Mouse (Mus musculus): ENCODE measurements at regions not wholly inside any gene's neighbourhood (a gene's known extent, or its start where the extent isn't known, plus 50 kb on each side); places are given as distances from the start of the nearest gene placed in this dataset.

DNA sequence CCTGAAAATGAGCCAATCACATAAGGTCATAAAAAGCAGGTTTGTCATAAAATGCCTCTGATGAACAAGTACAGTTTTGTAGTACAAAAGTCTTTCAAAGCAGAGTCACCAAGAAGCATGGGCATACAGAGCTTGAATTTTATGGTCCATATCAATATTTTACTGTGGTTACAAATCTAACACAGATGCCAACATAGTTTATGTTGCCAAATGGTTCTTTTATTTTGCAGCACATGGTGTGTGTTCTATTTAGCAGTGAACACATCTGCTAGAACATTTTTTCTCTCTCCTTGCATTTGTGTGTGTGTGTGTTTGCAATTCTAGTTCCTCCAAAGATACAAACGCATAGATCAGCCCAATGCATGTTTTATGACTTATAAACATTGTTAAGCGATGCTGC, 1500.8 kb upstream of the Got2 start:
- DNase-seq (ENCODE audit: low spot score) = no peak
- Histone ChIP-seq H3K4me1 (ENCODE audit: insufficient read depth, low read depth, low read length) (no peaks in the 10 kb centered on the region), H3K9ac (replicated peaks; ENCODE audit: low read depth) (no peak overlapping the region), H3K36me3 (ENCODE audit: insufficient read depth, low read length) (no peaks in the 10 kb centered on the region), H3K27ac (ENCODE audit: low read length) (no peak overlapping the region), H3K27me3 (replicated peaks; ENCODE audit: insufficient read depth, low read length) (no peaks in the 10 kb centered on the region), H3K4me3 (ENCODE audit: low read depth, low read length) (no peak overlapping the region), H3K4me2 (replicated peaks; ENCODE audit: low read depth, low read length) (no peak overlapping the region), H3K9me3 (ENCODE audit: low read length) (no peaks in the 10 kb centered on the region)
- 19% methylated on average over 2 of the region's 2 CpGs for WGBS
- no peak for TF ChIP-seq EP300 (IDR thresholded peaks at IDR 0.05)
- TF ChIP-seq CTCF (IDR thresholded peaks at IDR 0.05) = no peak
- no peak for ATAC-seq

DNA sequence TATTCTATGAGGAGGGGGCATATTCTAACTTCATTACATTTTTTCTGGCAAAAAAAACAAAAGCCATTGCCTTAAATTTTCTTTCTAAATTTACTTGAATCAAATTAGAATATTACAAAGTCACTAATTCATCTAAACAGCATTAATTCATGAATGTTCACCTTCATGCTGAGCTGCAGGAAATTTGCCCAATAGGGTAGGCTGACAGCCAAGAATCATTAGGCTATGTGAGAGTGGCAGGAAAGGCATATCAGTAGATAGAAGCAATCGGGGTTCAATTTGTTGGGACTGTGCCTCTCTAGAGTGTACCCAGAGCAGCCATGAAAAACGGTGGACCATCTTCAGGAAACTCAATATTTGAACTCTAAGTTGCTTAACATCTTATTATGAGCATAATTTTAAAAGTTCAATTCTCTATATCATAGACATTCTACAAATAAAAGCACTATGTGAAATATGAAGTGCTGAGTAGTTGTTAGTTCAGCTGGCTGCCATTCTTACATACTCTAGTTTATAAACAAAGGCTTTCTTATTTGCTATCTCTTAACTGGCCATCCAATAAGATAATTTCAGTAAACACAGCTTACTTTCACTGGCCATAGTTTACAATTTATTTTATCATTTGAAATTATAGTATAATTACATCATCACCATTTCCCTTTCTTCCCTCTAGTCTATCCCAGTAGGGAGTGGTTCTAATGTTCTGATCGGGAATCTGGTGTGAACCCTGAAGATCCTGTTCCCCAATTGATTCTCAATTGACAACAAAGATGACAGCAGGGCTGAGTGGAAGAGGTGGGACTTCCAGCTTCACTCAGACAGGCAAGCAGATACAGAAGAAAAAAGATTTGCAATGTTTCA, 1486.8 kb upstream of the Got2 start:
- Histone ChIP-seq H3K9me3 (ENCODE audit: low read length) (no peaks in the 10 kb centered on the region), H3K36me3 (ENCODE audit: insufficient read depth, low read length) (no peaks in the 10 kb centered on the region), H3K27me3 (replicated peaks; ENCODE audit: insufficient read depth, low read length) (no peaks in the 10 kb centered on the region), H3K4me3 (ENCODE audit: low read depth, low read length) (no peak overlapping the region), H3K4me1 (ENCODE audit: insufficient read depth, low read depth, low read length) (no peaks in the 10 kb centered on the region), H3K9ac (replicated peaks; ENCODE audit: low read depth) (no peak overlapping the region), H3K27ac (ENCODE audit: low read length) (no peak overlapping the region), H3K4me2 (replicated peaks; ENCODE audit: low read depth, low read length) (no peak overlapping the region)
- 47% methylated on average over 3 of the region's 3 CpGs for WGBS
- TF ChIP-seq CTCF (IDR thresholded peaks at IDR 0.05) (no peak), EP300 (IDR thresholded peaks at IDR 0.05) (no peak)
- ATAC-seq (no peak), DNase-seq (ENCODE audit: low spot score) (no peak)

GRCm38 (mm10) chr8:97346630-97347029, 1458.3 kb upstream of the Got2 start:
- H3K36me3 ChIP-seq (ENCODE audit: insufficient read depth, low read length) = no peaks in the 10 kb centered on the region
- H3K4me2 ChIP-seq (replicated peaks; ENCODE audit: low read depth, low read length) = no peak overlapping the region
- H3K27me3 ChIP-seq (replicated peaks; ENCODE audit: insufficient read depth, low read length) = no peaks in the 10 kb centered on the region
- DNase-seq (ENCODE audit: low spot score) (no peak), ATAC-seq (no peak)
- no peaks in the 10 kb centered on the region for H3K4me1 ChIP-seq (ENCODE audit: insufficient read depth, low read depth, low read length)
- H3K4me3 ChIP-seq (ENCODE audit: low read depth, low read length) = no peak overlapping the region
- 68% methylated on average over 6 of the region's 6 CpGs for WGBS
- no peak for TF ChIP-seq CTCF (IDR thresholded peaks at IDR 0.05)
- TF ChIP-seq EP300 (IDR thresholded peaks at IDR 0.05) = no peak
- H3K9ac ChIP-seq (replicated peaks; ENCODE audit: low read depth) = no peak overlapping the region
- no peaks in the 10 kb centered on the region for H3K9me3 ChIP-seq (ENCODE audit: low read length)
- H3K27ac ChIP-seq (ENCODE audit: low read length) = no peak overlapping the region

GRCm38 (mm10) chr8:97315497-97315896, 1427.2 kb upstream of the Got2 start:
- Histone ChIP-seq H3K27me3 (replicated peaks; ENCODE audit: insufficient read depth, low read length) (no peaks in the 10 kb centered on the region), H3K4me3 (ENCODE audit: low read depth, low read length) (no peak overlapping the region), H3K36me3 (ENCODE audit: insufficient read depth, low read length) (no peaks in the 10 kb centered on the region), H3K4me2 (replicated peaks; ENCODE audit: low read depth, low read length) (no peak overlapping the region), H3K4me1 (ENCODE audit: insufficient read depth, low read depth, low read length) (no peaks in the 10 kb centered on the region), H3K27ac (ENCODE audit: low read length) (no peak overlapping the region), H3K9ac (replicated peaks; ENCODE audit: low read depth) (no peak overlapping the region), H3K9me3 (ENCODE audit: low read length) (no peaks in the 10 kb centered on the region)
- WGBS = 68% methylated on average over 4 of the region's 4 CpGs
- TF ChIP-seq EP300 (IDR thresholded peaks at IDR 0.05) (no peak), CTCF (IDR thresholded peaks at IDR 0.05) (no peak)
- DNase-seq (ENCODE audit: low spot score) = no peak
- no peak for ATAC-seq

DNA sequence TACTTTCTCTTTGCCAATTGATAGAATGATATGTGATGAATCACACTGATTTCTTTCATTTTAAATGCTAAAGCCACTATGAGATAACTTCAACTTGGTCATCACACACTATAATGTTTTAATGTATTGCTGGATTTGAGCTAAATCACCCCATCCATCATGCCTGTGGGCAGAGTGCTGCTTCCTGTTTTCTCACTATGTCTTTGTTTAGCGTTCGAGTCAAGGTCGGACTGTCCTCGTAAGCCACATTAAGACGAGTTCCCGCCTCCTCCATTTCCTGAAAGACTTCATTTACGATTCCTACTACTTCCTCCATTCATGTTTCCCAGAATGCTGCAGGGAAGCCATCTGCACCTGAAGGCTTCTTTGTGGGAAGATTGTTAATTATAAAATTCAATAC, 1420.0 kb upstream of the Got2 start:
- WGBS = 41% methylated on average over 7 of the region's 7 CpGs
- H3K36me3 ChIP-seq (ENCODE audit: insufficient read depth, low read length) = no peaks in the 10 kb centered on the region
- H3K4me1 ChIP-seq (ENCODE audit: insufficient read depth, low read depth, low read length) = no peaks in the 10 kb centered on the region
- H3K27ac ChIP-seq (ENCODE audit: low read length) = no peak overlapping the region
- DNase-seq (ENCODE audit: low spot score) (no peak), ATAC-seq (no peak)
- H3K27me3 ChIP-seq (replicated peaks; ENCODE audit: insufficient read depth, low read length) = no peaks in the 10 kb centered on the region
- no peak overlapping the region for H3K4me2 ChIP-seq (replicated peaks; ENCODE audit: low read depth, low read length)
- TF ChIP-seq EP300 (IDR thresholded peaks at IDR 0.05) (no peak), CTCF (IDR thresholded peaks at IDR 0.05) (no peak)
- H3K9ac ChIP-seq (replicated peaks; ENCODE audit: low read depth) = no peak overlapping the region
- H3K4me3 ChIP-seq (ENCODE audit: low read depth, low read length) = no peak overlapping the region
- H3K9me3 ChIP-seq (ENCODE audit: low read length) = no peaks in the 10 kb centered on the region

GRCm38 (mm10) chr8:97270582-97270981, 1382.2 kb upstream of the Got2 start:
- DNase-seq (ENCODE audit: low spot score) = no peak
- Histone ChIP-seq H3K36me3 (ENCODE audit: insufficient read depth, low read length) (no peaks in the 10 kb centered on the region), H3K4me3 (ENCODE audit: low read depth, low read length) (no peak overlapping the region), H3K4me1 (ENCODE audit: insufficient read depth, low read depth, low read length) (no peaks in the 10 kb centered on the region), H3K9me3 (ENCODE audit: low read length) (no peaks in the 10 kb centered on the region), H3K4me2 (replicated peaks; ENCODE audit: low read depth, low read length) (no peak overlapping the region), H3K9ac (replicated peaks; ENCODE audit: low read depth) (no peak overlapping the region), H3K27me3 (replicated peaks; ENCODE audit: insufficient read depth, low read length) (no peaks in the 10 kb centered on the region), H3K27ac (ENCODE audit: low read length) (no peak overlapping the region)
- WGBS = 54% methylated on average over 3 of the region's 3 CpGs
- no peak for ATAC-seq
- TF ChIP-seq CTCF (IDR thresholded peaks at IDR 0.05) (no peak), EP300 (IDR thresholded peaks at IDR 0.05) (no peak)
